ENCODE assay signal across 8 mouse cellular contexts in the genomic region with DNA sequence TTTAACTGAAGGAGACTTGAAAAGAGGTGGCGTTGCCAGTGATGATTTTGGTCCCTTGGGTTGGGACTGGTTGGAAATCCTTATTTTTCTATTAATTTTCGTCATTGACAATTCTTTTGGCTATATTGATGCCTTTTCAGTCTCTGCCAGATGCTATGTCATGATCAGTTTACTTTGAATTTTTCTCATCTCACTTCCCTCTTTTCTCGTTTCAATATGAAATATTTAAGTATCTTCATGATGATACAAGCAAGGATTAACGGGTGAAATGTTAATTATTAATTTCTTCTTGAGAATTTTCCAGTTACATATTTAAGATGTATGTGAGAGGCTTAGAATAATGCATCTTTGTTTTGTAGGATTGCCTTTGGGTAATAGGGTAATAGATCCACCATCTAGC. TPM values are rescaled to one million over a fixed set of nuclear protein-coding genes. Genes with fewer than 3 reads are reported as not detected.
A peak's percentile ranks its signal among the peaks of the same experiment; 100 is the strongest.
DNase-seq lines count a peak whose midpoint lies in the region; ATAC-seq and TF ChIP-seq lines count a peak whose summit lies in the region.

No protein-coding gene starts in this region.

- DNase-seq in kidney, postnatal 36 days, result no peak
- DNase-seq in midbrain, embryonic 14.5 days, result no peak
- no peak for DNase-seq in right cerebral cortex, adult 18-20 months
- no peak for DNase-seq in urinary bladder, postnatal 10 days (ENCODE audit: low spot score)
- DNase-seq in right cerebral cortex, postnatal 10 days (ENCODE audit: low spot score in 2 of 2), result no peak

- ATAC-seq in kidney, embryonic 16.5 days (ENCODE audit: low FRiP score, low TSS enrichment), result no peak
- ATAC-seq in hindbrain, embryonic 15.5 days (ENCODE audit: low FRiP score, low read depth), result no peak
- ATAC-seq in midbrain, embryonic 14.5 days (ENCODE audit: low FRiP score, low TSS enrichment), result no peak

- no peak for TF ChIP-seq CTCF in cortical plate, adult 2 months (IDR thresholded peaks at IDR 0.05; ENCODE audit: extremely low read depth, insufficient read depth, low read length)

- peak overlapping the region; percentile 98 for H3K27ac ChIP-seq in kidney, embryonic 16.5 days (ENCODE audit: low read length)
- H3K27ac ChIP-seq in cortical plate, adult 2 months (ENCODE audit: insufficient read depth, low read length), result no peak overlapping the region
- peak overlapping the region; percentile 99 for H3K27ac ChIP-seq in hindbrain, embryonic 15.5 days (replicated peaks)
- peak overlapping the region; percentile 99 for H3K27ac ChIP-seq in midbrain, embryonic 14.5 days (replicated peaks; ENCODE audit: low read depth, low read length)

- peaks cover 13% of the 10 kb centered on the region for H3K4me1 ChIP-seq in kidney, embryonic 16.5 days (ENCODE audit: insufficient read depth, low read length)
- H3K4me1 ChIP-seq in cortical plate, adult 2 months (ENCODE audit: control insufficient read depth, insufficient read depth, low read length), result peaks cover 5% of the 10 kb centered on the region
- H3K4me1 ChIP-seq in hindbrain, embryonic 15.5 days (replicated peaks), result peaks cover 23% of the 10 kb centered on the region
- peaks cover 21% of the 10 kb centered on the region for H3K4me1 ChIP-seq in midbrain, embryonic 14.5 days (ENCODE audit: control insufficient read depth, insufficient read depth, low read length)

- no peaks in the 10 kb centered on the region for H3K36me3 ChIP-seq in kidney, embryonic 16.5 days (ENCODE audit: insufficient read depth, low read length)
- no peaks in the 10 kb centered on the region for H3K36me3 ChIP-seq in hindbrain, embryonic 15.5 days
- H3K36me3 ChIP-seq in midbrain, embryonic 14.5 days (ENCODE audit: control insufficient read depth, insufficient read depth, low read length), result no peaks in the 10 kb centered on the region

- H3K9ac ChIP-seq in kidney, embryonic 16.5 days (replicated peaks; ENCODE audit: low read length), result peak overlapping the region; percentile 98
- H3K9ac ChIP-seq in hindbrain, embryonic 15.5 days, result peak overlapping the region; percentile 99
- H3K9ac ChIP-seq in midbrain, embryonic 14.5 days (replicated peaks; ENCODE audit: low read length), result peak overlapping the region; percentile 99

- H3K4me3 ChIP-seq in kidney, embryonic 16.5 days (ENCODE audit: low read length), result peak overlapping the region; percentile 100
- H3K4me3 ChIP-seq in cortical plate, adult 2 months (ENCODE audit: insufficient read depth, low read length), result peak overlapping the region; percentile 37
- H3K4me3 ChIP-seq in hindbrain, embryonic 15.5 days, result peak overlapping the region; percentile 84
- peak overlapping the region; percentile 95 for H3K4me3 ChIP-seq in midbrain, embryonic 14.5 days (replicated peaks; ENCODE audit: low read depth, low read length)

- TF ChIP-seq POLR2A in cortical plate, adult 2 months (IDR thresholded peaks at IDR 0.05; ENCODE audit: extremely low read depth, insufficient read depth, low read length), result no peak

- peak overlapping the region; percentile 67 for H3K4me2 ChIP-seq in kidney, embryonic 16.5 days (replicated peaks; ENCODE audit: low read depth, low read length)
- H3K4me2 ChIP-seq in hindbrain, embryonic 15.5 days, result peak overlapping the region; percentile 65
- H3K4me2 ChIP-seq in midbrain, embryonic 14.5 days (ENCODE audit: low read length), result peak overlapping the region; percentile 67

- no peaks in the 10 kb centered on the region for H3K9me3 ChIP-seq in kidney, embryonic 16.5 days (ENCODE audit: low read length)
- H3K9me3 ChIP-seq in hindbrain, embryonic 15.5 days, result no peaks in the 10 kb centered on the region
- no peaks in the 10 kb centered on the region for H3K9me3 ChIP-seq in midbrain, embryonic 14.5 days (ENCODE audit: control insufficient read depth, low read length)

- 14% methylated on average over 4 of the region's 4 CpGs for WGBS in kidney, embryonic 16.5 days
- WGBS in hindbrain, embryonic 15.5 days, result 14% methylated on average over 4 of the region's 4 CpGs
- 21% methylated on average over 4 of the region's 4 CpGs for WGBS in midbrain, embryonic 14.5 days

- no peaks in the 10 kb centered on the region for H3K27me3 ChIP-seq in kidney, embryonic 16.5 days (ENCODE audit: insufficient read depth, low read length)
- H3K27me3 ChIP-seq in hindbrain, embryonic 15.5 days, result 0 out of 2 replicates have a peak, but pooled peaks cover 5% of the 10 kb centered on the region
- H3K27me3 ChIP-seq in midbrain, embryonic 14.5 days (ENCODE audit: control insufficient read depth, insufficient read depth, low read length), result no peaks in the 10 kb centered on the region

RNA-seq across cellular contexts. Expression of a gene that starts 0.8 kb away (rescaled TPM):
- 81.5 and 82.3 TPM in 2 replicates for polyA plus RNA-seq in kidney, embryonic 16.5 days (2015; fragmentation: Nextera tagmentation; extraction: Ambion mirVana)
- polyA plus RNA-seq in cortical plate, adult 2 months (2012; rRNA removed), result 82.6 and 84.8 TPM in 2 replicates
- polyA plus RNA-seq in hindbrain, embryonic 15.5 days (2015; fragmentation: Nextera tagmentation; extraction: Ambion mirVana), result 81.4 and 83.6 TPM in 2 replicates
- polyA plus RNA-seq in midbrain, embryonic 14.5 days (2014; fragmentation: Nextera tagmentation; extraction: Ambion mirVana), result 91.3 and 95.9 TPM in 2 replicates

RNA-seq across cellular contexts. Expression of a gene that starts 1.7 kb away (rescaled TPM):
- polyA plus RNA-seq in kidney, embryonic 16.5 days (2015; fragmentation: Nextera tagmentation; extraction: Ambion mirVana), result 88.3 and 91.1 TPM in 2 replicates
- 319 and 331 TPM in 2 replicates for polyA plus RNA-seq in cortical plate, adult 2 months (2012; rRNA removed)
- polyA plus RNA-seq in hindbrain, embryonic 15.5 days (2015; fragmentation: Nextera tagmentation; extraction: Ambion mirVana), result 274 and 283 TPM in 2 replicates
- 272 and 300 TPM in 2 replicates for polyA plus RNA-seq in midbrain, embryonic 14.5 days (2014; fragmentation: Nextera tagmentation; extraction: Ambion mirVana)

RNA-seq across cellular contexts. Expression of a gene that starts 53.3 kb away (rescaled TPM):
- polyA plus RNA-seq in kidney, embryonic 16.5 days (2015; fragmentation: Nextera tagmentation; extraction: Ambion mirVana), result 4.3 and 4.9 TPM in 2 replicates
- polyA plus RNA-seq in cortical plate, adult 2 months (2012; rRNA removed), result 567 and 661 TPM in 2 replicates
- polyA plus RNA-seq in hindbrain, embryonic 15.5 days (2015; fragmentation: Nextera tagmentation; extraction: Ambion mirVana), result 17.4 and 17.5 TPM in 2 replicates
- polyA plus RNA-seq in midbrain, embryonic 14.5 days (2014; fragmentation: Nextera tagmentation; extraction: Ambion mirVana), result 7.8 and 8.5 TPM in 2 replicates

Comparison
In these comparisons a context has a peak if more than half of its experiments do, and no peak if none do; other contexts are left out.
1. H3K4me3 ChIP-seq: peak in every context shown above with its lines; median percentile 100 in kidney, embryonic 16.5 days; 95 in midbrain, embryonic 14.5 days; 84 in hindbrain, embryonic 15.5 days; 37 in cortical plate, adult 2 months.
2. RNA of a gene that starts 53.3 kb away (polyA plus RNA-seq): 567 to 661 TPM in cortical plate, adult 2 months; 17.4 to 17.5 TPM in hindbrain, embryonic 15.5 days, 7.8 to 8.5 TPM in midbrain, embryonic 14.5 days and 4.3 to 4.9 TPM in kidney, embryonic 16.5 days; every median in the first group is over 10 times any median in the second.
3. Peak in every context shown above with its lines, with median percentiles within 50 percentile points of each other: H3K4me2 ChIP-seq and H3K9ac ChIP-seq.